Mouse (Mus musculus): Measurements from ENCODE around the gene Alpk3. TPM values are rescaled to one million over a fixed set of nuclear protein-coding genes. Genes with fewer than 3 reads are reported as not detected.

Alpk3 gene
- polyA plus RNA-seq, 1 experiment from 2014 or later, result 0.08 TPM

GRCm38 (mm10) chr7:81102854-81103253 is 45.5 kb downstream of the Alpk3 start:
- no peak overlapping the region for H3K27ac ChIP-seq (ENCODE audit: low read depth)
- no peak overlapping the region for H3K4me3 ChIP-seq (ENCODE audit: low read depth, low read length)
- no peaks in the 10 kb centered on the region for H3K27me3 ChIP-seq (ENCODE audit: insufficient read depth, low read length)
- H3K4me1 ChIP-seq (ENCODE audit: insufficient read depth), result no peaks in the 10 kb centered on the region
- no peak for DNase-seq
- no peaks in the 10 kb centered on the region for H3K9me3 ChIP-seq (ENCODE audit: low read length)
- 0 out of 2 replicates have a peak, but pooled peaks have one; percentile 47 for ATAC-seq
- H3K4me2 ChIP-seq (ENCODE audit: low read depth, low read length), result no peak overlapping the region
- H3K36me3 ChIP-seq (replicated peaks; ENCODE audit: insufficient read depth, low read length), result no peaks in the 10 kb centered on the region
- H3K9ac ChIP-seq (replicated peaks), result no peak overlapping the region
- no peak for TF ChIP-seq CTCF (IDR thresholded peaks at IDR 0.05; ENCODE audit: low read depth)
- TF ChIP-seq EP300 (IDR thresholded peaks at IDR 0.05; ENCODE audit: low read depth), result no peak
- 70% methylated on average over 7 of the region's 7 CpGs for WGBS (ENCODE audit: insufficient replicate concordance)

- Histone ChIP-seq H3K9me3 (ENCODE audit: low read length) (no peaks in the 10 kb centered on the region), H3K4me2 (ENCODE audit: low read depth, low read length) (no peak overlapping the region), H3K27ac (ENCODE audit: low read depth) (no peak overlapping the region), H3K27me3 (ENCODE audit: insufficient read depth, low read length) (no peaks in the 10 kb centered on the region), H3K36me3 (replicated peaks; ENCODE audit: insufficient read depth, low read length) (no peaks in the 10 kb centered on the region), H3K4me1 (ENCODE audit: insufficient read depth) (no peaks in the 10 kb centered on the region), H3K9ac (replicated peaks) (no peak overlapping the region), H3K4me3 (ENCODE audit: low read depth, low read length) (no peak overlapping the region)
- 66% methylated on average over 4 of the region's 4 CpGs for WGBS (ENCODE audit: insufficient replicate concordance)
- no peak for TF ChIP-seq EP300 (IDR thresholded peaks at IDR 0.05; ENCODE audit: low read depth)
- TF ChIP-seq CTCF (IDR thresholded peaks at IDR 0.05; ENCODE audit: low read depth), result no peak
- ATAC-seq (no peak), DNase-seq (no peak)
Measured at GRCm38 (mm10) chr7:81105525-81105924, 48.1 kb downstream of the Alpk3 start.

- Histone ChIP-seq H3K4me1 (ENCODE audit: insufficient read depth) (peaks cover 5% of the 10 kb centered on the region), H3K27me3 (ENCODE audit: insufficient read depth, low read length) (no peaks in the 10 kb centered on the region), H3K9ac (replicated peaks) (no peak overlapping the region), H3K36me3 (replicated peaks; ENCODE audit: insufficient read depth, low read length) (no peaks in the 10 kb centered on the region), H3K4me3 (ENCODE audit: low read depth, low read length) (no peak overlapping the region), H3K9me3 (ENCODE audit: low read length) (no peaks in the 10 kb centered on the region), H3K27ac (ENCODE audit: low read depth) (no peak overlapping the region), H3K4me2 (ENCODE audit: low read depth, low read length) (no peak overlapping the region)
- DNase-seq, result no peak
- ATAC-seq, result no peak
- no peak for TF ChIP-seq EP300 (IDR thresholded peaks at IDR 0.05; ENCODE audit: low read depth)
- TF ChIP-seq CTCF (IDR thresholded peaks at IDR 0.05; ENCODE audit: low read depth), result no peak
- WGBS (ENCODE audit: insufficient replicate concordance), result 88% methylated on average over 5 of the region's 5 CpGs
Measured at GRCm38 (mm10) chr7:81108226-81108625, 50.8 kb downstream of the Alpk3 start.

GRCm38 (mm10) chr7:81109717-81110651 is 52.6 kb downstream of the Alpk3 start:
- DNase-seq, result no peak
- H3K4me1 ChIP-seq (ENCODE audit: insufficient read depth), result peaks cover 5% of the 10 kb centered on the region
- 51% methylated on average over 9 of the region's 9 CpGs for WGBS (ENCODE audit: insufficient replicate concordance)
- H3K4me2 ChIP-seq (ENCODE audit: low read depth, low read length), result no peak overlapping the region
- H3K36me3 ChIP-seq (replicated peaks; ENCODE audit: insufficient read depth, low read length), result no peaks in the 10 kb centered on the region
- no peak overlapping the region for H3K27ac ChIP-seq (ENCODE audit: low read depth)
- no peak overlapping the region for H3K4me3 ChIP-seq (ENCODE audit: low read depth, low read length)
- H3K9me3 ChIP-seq (ENCODE audit: low read length), result no peaks in the 10 kb centered on the region
- H3K27me3 ChIP-seq (ENCODE audit: insufficient read depth, low read length), result no peaks in the 10 kb centered on the region
- H3K9ac ChIP-seq (replicated peaks), result no peak overlapping the region
- TF ChIP-seq EP300 (IDR thresholded peaks at IDR 0.05; ENCODE audit: low read depth) (no peak), CTCF (IDR thresholded peaks at IDR 0.05; ENCODE audit: low read depth) (no peak)
- no peak for ATAC-seq

GRCm38 (mm10) chr7:81110791-81111190 is 53.4 kb downstream of the Alpk3 start:
- Histone ChIP-seq H3K27ac (ENCODE audit: low read depth) (no peak overlapping the region), H3K36me3 (replicated peaks; ENCODE audit: insufficient read depth, low read length) (no peaks in the 10 kb centered on the region), H3K4me2 (ENCODE audit: low read depth, low read length) (no peak overlapping the region), H3K4me1 (ENCODE audit: insufficient read depth) (peaks cover 5% of the 10 kb centered on the region), H3K27me3 (ENCODE audit: insufficient read depth, low read length) (no peaks in the 10 kb centered on the region), H3K9ac (replicated peaks) (no peak overlapping the region), H3K4me3 (ENCODE audit: low read depth, low read length) (no peak overlapping the region), H3K9me3 (ENCODE audit: low read length) (no peaks in the 10 kb centered on the region)
- ATAC-seq (no peak), DNase-seq (no peak)
- TF ChIP-seq CTCF (IDR thresholded peaks at IDR 0.05; ENCODE audit: low read depth), result no peak
- TF ChIP-seq EP300 (IDR thresholded peaks at IDR 0.05; ENCODE audit: low read depth), result no peak
- WGBS (ENCODE audit: insufficient replicate concordance), result 63% methylated on average over 4 of the region's 4 CpGs

GRCm38 (mm10) chr7:81111729-81112128 is 54.3 kb downstream of the Alpk3 start:
- Histone ChIP-seq H3K4me3 (ENCODE audit: low read depth, low read length) (no peak overlapping the region), H3K9ac (replicated peaks) (no peak overlapping the region), H3K27ac (ENCODE audit: low read depth) (no peak overlapping the region), H3K27me3 (ENCODE audit: insufficient read depth, low read length) (no peaks in the 10 kb centered on the region), H3K9me3 (ENCODE audit: low read length) (no peaks in the 10 kb centered on the region), H3K4me2 (ENCODE audit: low read depth, low read length) (no peak overlapping the region), H3K36me3 (replicated peaks; ENCODE audit: insufficient read depth, low read length) (no peaks in the 10 kb centered on the region), H3K4me1 (ENCODE audit: insufficient read depth) (peaks cover 5% of the 10 kb centered on the region)
- ATAC-seq (peak; percentile 80), DNase-seq (peak; percentile 49)
- WGBS (ENCODE audit: insufficient replicate concordance), result 91% methylated on average over 2 of the region's 2 CpGs
- no peak for TF ChIP-seq CTCF (IDR thresholded peaks at IDR 0.05; ENCODE audit: low read depth)
- no peak for TF ChIP-seq EP300 (IDR thresholded peaks at IDR 0.05; ENCODE audit: low read depth)
